Mouse (Mus musculus): ENCODE results near the gene Prkg1.

Gene Prkg1

DNA sequence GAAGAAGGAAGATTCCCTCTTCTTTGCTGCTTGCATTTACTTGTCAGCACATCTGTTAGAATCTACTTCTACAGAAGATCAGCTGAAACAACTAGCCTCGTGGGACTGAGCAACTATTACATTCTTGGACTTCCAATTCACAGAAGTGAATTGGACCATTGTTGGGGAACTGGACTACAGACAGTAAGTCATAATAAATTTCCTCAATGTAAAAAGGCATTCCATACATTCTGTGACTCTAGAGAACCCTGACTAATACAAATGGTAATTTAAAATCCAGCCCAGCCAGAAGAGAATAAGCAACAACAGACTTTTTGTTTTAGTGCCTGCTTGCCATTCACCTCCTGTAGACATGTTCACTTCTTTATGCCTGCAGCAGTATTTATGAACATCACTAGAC is 996.5 kb downstream of the Prkg1 start:
- ATAC-seq (ENCODE audit: insufficient number of reproducible peaks, low FRiP score, low TSS enrichment): no peak

DNA sequence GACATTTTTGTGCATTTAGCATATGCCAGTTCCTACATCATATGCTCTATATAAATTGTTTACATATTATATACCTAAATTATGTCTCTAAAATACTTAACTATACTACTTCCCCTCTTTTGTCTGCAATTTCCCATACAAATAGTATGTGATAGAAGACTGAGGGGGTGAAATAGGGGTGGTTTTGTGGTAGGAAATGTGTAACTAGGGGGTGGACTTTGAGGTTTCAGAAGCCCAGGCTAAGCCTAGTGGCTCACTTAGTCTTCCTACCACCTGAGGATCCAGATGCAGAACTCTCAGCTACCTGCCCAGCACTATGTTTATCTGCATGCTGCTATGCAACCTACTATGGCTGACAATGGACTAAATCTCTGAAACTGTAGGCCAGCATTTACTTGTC is 1020.4 kb downstream of the Prkg1 start:
- no peak for ATAC-seq (ENCODE audit: insufficient number of reproducible peaks, low FRiP score, low TSS enrichment)

DNA sequence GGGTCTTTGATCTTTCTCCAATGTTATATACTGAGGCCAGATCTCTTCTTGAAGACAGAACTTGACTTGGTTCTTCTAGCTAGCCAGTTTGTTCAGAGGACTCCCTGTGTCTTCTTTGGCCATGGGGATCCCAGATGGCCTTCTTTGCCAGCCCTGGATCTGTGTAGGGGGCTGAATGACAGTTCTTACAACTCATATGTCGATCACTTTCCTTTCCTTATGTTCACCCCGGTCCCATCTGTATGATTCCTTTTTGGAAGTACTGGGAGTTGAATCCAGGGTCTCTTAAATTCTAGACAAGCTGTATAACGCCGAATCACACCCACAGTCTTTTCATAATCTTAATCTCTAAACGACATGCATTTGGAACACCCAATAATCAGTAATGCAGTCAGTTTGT is 1065.7 kb downstream of the Prkg1 start:
- no peak for ATAC-seq (ENCODE audit: insufficient number of reproducible peaks, low FRiP score, low TSS enrichment)

DNA sequence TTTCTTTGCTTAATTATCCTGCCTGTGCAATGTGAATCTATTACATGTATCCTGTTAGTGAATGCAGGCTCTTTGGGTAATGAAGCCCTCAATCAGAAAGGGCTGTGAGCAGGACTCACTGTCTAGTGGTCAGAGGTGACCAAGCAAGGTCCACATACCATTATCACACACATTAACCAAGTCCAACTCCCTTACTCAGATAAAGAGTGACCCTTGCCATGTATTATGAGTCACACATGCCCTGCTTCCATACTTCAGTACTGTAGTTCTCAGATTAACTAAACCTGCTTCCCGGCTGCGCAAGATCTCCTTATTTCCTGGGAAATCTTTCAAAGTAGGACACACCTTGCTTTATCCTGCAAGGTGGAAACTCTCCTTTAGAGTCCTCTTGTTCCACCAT is 1073.6 kb downstream of the Prkg1 start:
- no peak for ATAC-seq (ENCODE audit: insufficient number of reproducible peaks, low FRiP score, low TSS enrichment)

DNA sequence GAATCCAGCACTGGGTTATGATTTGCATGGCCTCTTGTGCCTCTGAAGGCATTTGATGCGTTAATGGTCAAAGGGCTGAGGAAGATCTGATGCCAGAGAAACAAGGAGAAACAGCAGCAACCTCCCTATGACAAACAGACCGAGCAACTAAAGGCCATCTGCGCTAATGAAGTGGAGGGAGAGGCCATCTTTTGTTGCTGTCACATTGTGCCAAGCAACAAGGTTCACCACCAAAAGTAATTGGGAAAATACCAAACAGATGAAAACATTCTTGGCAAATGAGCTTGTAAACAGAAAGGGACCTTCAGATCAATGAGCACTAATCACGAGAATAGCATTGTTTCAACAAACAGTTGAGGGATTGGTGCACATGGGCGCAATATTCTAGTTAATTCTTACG is 1074.1 kb downstream of the Prkg1 start:
- ATAC-seq (ENCODE audit: insufficient number of reproducible peaks, low FRiP score, low TSS enrichment): no peak

DNA sequence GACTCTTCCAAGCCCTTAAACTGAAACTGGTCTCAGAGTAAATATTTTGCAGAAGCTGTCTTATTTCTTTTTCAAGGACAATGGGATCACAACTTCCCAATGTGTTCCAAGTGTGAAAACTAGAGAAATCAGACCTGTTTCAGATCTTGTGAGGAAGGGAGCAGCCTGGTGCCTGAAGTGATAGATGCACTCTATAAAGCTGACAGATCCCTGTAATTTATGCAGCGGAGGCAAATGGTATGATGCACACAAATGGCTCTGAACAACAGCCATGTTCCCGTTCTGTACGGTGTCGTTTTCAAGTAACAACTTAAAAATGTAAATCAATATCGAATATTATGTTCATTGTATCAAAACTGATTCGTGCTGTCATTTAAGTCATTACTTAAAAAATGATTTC is 1076.9 kb downstream of the Prkg1 start:
- no peak for ATAC-seq (ENCODE audit: insufficient number of reproducible peaks, low FRiP score, low TSS enrichment)

DNA sequence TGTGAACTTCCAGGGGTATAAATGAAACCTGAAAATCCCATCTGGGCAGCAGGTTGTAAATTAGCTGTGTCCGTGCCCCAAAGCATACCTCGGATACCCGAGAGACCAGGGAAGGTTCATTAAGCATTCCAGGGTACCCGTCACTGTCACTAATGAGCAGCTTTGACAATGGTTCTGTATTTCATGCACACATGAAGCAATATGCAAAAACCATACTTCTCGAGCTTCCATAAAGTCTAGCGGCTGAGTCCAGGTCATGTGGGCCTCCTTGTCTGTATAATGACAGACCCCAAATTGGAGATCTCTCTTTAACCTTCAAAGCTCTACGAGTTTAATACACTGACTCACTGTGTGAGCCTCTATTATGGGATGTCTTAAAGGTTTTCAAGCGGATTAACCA is 1088.5 kb downstream of the Prkg1 start:
- ATAC-seq (ENCODE audit: insufficient number of reproducible peaks, low FRiP score, low TSS enrichment): no peak

DNA sequence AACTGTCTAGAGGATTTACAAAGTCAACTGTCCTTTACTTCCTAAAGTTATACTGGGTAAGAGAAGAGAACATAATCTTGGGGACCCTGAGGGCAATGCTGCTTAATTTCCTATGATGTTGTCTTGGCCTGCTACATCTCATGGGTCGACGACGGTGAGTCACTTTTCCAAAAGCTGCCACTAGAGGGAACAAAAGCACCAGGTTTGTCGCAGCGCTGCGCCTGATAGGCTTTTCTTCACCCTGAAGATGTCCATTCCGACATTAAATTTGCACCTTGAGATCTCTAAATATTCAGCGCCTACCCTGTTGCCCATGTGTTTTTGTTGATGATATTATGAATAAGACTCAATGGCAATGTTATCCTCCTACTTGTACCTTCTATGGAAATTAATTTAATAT is 1100.6 kb downstream of the Prkg1 start:
- no peak for ATAC-seq (ENCODE audit: insufficient number of reproducible peaks, low FRiP score, low TSS enrichment)

DNA sequence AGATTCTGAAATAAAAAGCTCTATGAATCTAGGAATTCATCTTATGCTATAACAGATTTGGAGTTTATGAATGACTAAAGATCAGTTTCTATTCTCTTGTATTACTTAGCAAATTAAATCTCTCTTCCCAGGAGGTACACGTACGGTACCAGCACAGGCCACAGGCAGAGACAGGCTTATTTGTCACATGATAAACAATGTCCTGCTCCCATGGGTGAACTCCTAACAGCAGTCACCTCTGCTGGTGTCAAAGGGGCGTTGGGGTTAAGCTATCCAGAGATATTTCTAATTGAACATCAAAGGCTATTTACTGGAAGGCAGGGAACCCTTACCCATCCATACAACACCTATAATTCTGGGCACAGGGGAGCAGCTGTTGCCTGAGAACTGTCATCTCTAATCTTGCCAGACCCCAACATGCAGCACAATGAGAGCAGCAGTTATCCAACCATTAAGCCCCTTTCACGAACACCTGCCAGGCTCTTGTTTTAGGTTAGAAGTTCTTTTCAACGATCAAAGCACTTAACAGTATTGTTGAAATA is 1122.1 kb downstream of the Prkg1 start:
- ATAC-seq (ENCODE audit: insufficient number of reproducible peaks, low FRiP score, low TSS enrichment): no peak

DNA sequence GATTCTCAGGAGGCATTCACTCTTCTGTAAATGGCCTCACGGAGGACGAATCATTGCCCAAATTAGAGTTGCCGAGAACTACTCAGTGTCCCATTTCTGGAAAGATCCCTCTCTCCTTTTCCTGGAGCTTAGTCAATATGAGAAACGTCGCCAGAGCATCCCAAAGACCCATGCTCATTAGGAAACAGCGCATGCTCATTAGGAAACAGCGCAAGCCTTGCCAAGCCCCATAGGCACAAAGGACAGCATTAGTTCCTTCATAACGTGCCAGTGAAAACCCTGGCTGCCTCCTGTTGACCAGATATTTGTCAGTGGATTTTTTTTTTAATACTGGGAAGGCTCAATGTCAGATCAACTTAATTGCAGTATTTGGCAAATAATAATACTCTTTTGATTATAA is 1127.4 kb downstream of the Prkg1 start:
- no peak for ATAC-seq (ENCODE audit: insufficient number of reproducible peaks, low FRiP score, low TSS enrichment)

DNA sequence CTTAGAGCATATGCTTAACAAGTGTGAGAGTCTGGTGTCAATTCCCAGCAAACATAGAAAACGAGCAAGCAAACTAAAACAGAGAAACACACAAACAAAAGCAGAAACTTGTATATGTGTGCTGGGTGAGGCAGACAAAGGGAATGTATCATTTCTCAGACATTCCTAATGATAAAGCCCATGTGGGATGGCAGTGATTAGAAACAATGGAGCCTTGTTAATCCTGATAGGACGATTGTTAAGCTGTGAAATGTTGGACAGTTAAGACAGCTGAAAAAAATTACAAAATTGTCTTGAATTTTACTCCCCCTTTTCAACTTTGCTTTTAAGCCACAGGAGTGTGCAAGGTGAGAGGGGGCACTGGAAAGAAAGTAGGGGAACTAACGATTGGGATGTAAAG is 1133.8 kb downstream of the Prkg1 start:
- ATAC-seq (ENCODE audit: insufficient number of reproducible peaks, low FRiP score, low TSS enrichment): no peak

DNA sequence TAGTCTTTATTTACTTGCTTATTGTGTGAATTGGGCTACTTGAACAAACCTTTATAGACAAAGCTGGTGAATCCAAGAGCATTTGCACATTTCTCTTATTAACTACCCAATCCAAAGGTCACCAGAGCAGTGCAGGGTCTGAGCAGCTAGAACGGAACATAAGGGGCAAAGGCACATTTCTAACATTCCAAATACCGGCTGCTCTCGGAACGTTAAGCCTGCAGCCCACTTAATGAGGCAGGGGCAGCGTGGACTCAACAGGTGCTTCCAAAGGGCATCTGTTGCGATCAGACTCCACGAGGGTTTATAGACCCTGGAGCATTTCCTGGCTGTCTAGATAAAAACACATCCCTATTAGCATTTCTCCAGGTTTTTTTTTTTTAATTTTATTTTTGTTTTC is 1138.8 kb downstream of the Prkg1 start:
- no peak for ATAC-seq (ENCODE audit: insufficient number of reproducible peaks, low FRiP score, low TSS enrichment)

DNA sequence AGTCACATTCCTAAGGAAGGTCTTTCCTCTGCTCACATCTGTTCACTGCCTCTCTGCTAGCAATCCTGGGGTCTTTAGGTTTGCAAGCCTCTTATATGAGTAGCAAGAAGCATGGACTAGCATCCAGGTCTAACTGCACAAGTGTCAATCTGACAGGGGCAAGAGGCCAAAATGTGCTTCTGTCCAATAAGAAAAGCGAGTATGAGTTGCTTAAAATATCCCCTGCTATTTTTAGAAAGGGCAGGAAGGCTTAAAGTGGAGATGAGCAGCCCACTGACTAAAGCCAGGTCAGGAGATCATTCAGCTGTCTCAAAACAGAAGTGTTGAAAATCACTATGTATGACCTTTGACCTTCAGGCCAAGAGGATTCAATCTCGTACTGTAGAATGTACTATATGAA is 1139.4 kb downstream of the Prkg1 start:
- no peak for ATAC-seq (ENCODE audit: insufficient number of reproducible peaks, low FRiP score, low TSS enrichment)

DNA sequence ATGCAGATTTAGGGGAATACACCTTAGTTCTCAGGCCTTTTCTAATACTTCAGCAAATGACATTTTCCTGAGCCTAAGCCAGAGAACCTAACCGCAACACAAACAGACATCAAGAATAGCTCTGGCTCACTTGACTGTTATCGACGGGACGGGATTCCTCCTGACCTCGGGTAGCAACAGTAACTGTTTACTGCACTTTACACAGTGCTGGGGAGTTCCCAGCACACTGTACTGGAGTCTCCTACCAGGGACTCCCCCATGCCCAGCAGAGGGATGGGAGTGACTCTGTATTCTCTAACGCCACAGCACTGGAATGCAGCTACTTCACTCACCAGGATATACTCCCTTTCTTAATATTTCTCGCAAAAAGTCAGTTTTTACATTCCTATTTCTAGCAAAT is 1141.2 kb downstream of the Prkg1 start:
- no peak for ATAC-seq (ENCODE audit: insufficient number of reproducible peaks, low FRiP score, low TSS enrichment)

DNA sequence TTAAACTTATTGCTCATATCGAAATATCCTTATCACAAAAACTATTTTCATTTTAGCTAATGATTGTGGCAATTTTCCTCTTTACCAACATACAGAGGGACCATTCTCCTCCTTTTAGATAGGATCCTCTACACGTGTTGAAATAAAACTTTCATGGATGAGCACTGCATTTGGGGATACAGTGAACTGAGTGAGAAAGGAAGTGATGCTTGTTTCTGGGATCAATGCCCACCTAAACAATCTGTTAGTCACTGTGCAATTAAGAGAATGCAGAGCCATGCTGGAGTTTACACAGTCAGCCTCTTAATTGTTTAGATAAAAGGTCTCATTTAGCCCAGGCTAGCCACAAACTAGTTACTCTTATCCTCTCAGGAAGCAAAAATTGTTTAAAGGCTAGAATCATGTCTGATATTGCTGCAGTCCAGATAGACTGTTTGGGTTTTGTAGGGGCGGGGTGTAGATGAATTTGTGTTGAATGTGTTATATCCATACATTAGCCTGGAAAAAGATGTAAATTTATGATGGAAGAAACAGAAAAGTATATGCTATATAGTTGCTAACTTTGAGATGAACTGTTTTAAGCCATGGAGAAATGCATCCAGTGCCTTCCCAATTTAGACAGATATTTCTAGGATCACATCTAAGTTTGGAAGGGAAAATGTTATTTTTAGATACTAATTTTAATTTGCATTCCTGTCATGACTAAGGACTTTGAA is 1151.5 kb downstream of the Prkg1 start:
- ATAC-seq (ENCODE audit: insufficient number of reproducible peaks, low FRiP score, low TSS enrichment): no peak

DNA sequence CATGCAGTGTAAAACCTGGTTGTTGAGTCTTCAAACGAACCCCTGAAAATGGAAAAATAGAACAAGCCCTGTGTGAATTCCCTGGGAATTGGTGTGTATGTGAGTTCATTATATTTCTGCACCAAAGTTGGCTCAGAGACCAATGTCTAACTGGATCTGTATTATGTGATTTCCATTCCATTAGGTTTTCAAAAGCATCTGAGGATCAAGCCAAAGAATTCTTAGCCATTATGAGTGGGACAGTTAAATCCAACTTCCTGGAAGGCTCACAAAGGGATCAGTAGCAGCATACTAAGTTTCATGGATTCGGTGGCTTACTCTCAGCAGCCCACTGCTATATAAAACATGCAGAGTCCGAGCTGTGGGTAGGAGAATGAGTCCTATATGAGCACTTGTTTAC is 1178.5 kb downstream of the Prkg1 start:
- no peak for ATAC-seq (ENCODE audit: insufficient number of reproducible peaks, low FRiP score, low TSS enrichment)

DNA sequence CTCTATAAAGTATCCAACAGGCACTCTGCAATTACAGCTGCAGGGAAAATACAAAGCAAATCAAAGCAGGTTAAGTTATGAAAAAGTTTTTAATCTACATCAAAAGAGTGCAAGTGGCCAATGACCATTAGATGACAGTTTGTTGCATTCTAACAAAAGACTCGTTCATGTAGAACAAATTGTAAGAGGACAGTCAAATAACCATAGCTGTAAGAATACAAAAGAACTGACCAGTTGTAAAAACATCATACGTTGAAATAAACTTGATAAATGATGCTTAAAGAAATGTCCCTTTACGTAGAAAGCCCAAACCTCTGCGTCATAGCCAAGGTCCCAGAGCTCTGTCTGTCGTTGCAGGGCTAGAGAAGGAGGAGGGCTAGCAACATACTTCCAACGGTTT is 1200.3 kb downstream of the Prkg1 start:
- ATAC-seq (ENCODE audit: insufficient number of reproducible peaks, low FRiP score, low TSS enrichment): no peak

DNA sequence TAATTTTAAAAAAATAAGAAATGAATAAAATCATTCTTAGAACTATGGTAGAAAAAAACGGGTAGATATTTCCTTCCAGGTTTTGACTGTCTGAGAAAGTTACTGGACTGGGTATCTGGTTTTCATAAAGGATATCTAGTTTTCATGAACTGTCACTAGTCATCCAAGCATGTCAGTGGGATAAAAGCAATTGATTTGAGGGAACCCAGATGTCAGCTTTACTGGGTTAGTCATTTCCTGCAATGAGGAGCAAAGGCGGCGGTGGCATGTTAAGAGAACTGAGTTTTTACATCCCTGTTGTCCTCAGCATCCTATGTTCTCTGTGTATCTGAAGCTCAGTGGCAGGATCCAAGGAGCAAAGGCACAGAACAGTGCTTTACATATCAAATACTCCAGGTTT is 1201.0 kb downstream of the Prkg1 start:
- no peak for ATAC-seq (ENCODE audit: insufficient number of reproducible peaks, low FRiP score, low TSS enrichment)

DNA sequence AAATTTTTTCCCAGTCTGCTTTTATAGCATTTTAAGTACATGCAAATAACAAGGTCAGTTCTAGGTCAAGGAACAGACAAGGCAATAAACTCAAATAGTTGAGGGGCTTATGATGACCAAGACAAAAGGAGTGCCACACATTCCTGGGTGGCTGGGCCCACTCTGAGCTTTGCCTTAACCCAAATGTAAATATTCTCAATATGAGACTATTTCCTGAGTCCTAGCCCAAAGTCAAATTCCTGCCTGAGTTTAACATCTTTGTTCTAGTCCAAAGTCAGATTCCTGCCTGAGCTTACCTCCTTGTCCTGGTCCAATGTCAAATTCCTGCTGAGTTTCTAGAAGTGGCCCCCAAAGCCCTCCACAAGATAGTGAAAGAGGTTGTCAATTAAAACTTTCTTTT is 1206.8 kb downstream of the Prkg1 start:
- ATAC-seq (ENCODE audit: insufficient number of reproducible peaks, low FRiP score, low TSS enrichment): no peak

DNA sequence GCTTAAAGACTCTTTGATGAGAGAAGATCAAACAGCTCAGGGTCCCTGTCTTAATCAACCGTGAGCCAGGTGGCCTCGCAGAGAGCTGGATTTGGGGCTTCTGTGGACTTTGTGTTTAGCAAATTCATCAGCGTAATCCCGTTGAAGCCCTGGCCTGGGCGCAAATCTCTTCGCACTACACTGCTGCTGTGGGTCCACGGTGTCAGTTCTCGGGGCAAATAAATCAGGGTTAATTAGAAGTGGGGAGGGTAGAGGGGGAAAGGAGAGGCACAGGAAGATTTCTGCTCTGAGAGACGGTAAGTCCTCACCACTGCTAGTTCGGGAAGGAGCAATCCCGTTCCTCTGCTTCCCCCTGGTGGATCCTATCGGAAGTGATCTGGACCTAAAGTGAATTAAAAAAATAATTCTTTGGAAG is 1210.4 kb downstream of the Prkg1 start:
- ATAC-seq (ENCODE audit: insufficient number of reproducible peaks, low FRiP score, low TSS enrichment): peak; percentile 26; the same call in 1 of the 2 replicates

DNA sequence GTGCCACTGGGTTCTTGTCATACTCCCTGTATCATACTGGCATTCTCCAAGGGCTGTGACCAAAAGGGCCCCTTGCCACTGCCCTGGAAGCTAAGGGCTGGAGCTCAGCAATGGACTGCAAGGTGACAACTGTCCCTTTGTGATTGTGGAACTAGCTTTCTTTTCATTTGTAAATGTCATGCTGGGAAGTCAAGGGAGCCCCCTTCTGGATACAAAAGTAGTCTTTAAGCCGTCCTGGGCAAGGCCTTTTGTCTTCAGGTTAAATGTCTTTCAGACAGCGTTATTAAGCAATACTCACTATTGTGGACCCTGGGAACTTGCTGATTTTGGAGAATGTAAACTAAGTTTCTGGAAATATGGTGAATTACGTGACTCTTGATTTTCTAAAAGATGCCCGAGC is 1211.1 kb downstream of the Prkg1 start:
- no peak for ATAC-seq (ENCODE audit: insufficient number of reproducible peaks, low FRiP score, low TSS enrichment)

DNA sequence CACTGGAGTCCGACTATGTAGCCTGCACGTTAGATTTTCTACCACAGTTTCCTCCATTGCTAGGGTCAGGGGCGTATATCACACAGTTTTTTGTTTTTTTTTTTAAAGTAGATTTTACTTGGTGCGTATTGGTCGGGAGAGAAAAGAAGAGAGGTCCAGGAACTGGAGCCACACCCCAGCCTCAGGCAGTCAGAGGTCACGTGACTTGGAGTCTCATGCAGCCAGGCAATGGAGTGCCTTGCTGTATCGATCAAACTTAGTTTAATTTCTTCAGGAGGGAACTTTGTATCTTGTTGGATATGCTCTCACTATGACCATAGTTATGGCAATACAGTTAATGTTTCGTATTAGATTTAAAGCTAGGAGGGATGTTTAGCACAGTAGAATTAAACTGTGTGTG is 1212.6 kb downstream of the Prkg1 start:
- no peak for ATAC-seq (ENCODE audit: insufficient number of reproducible peaks, low FRiP score, low TSS enrichment)

All from cerebellum, adult (tissue).